Mouse (Mus musculus) testis, adult 2 months (tissue): ENCODE measurements around the gene Megf6.

Experiments
- CTCF ChIP-seq: fragments of 200-500 bp; IDR thresholded peaks from 2 replicates; pipeline ENCODE4 v1.5.1; 2012; ENCODE audit warnings: low read depth, mild to moderate bottlenecking, inconsistent platforms, low read length, moderate library complexity; ENCODE audit not compliant: control insufficient read depth, insufficient read depth, insufficient replicate concordance
- POLR2A ChIP-seq: fragments of 200-500 bp; IDR thresholded peaks from 2 replicates; pipeline ENCODE4 v1.6.1; 2012; ENCODE audit warnings: low read depth, mild to moderate bottlenecking, inconsistent platforms, low read length, moderate library complexity; ENCODE audit not compliant: control insufficient read depth

GRCm38 (mm10) chr4:154217711-154218350, 47.3 kb downstream of the Megf6 start:
- TF ChIP-seq POLR2A (no peak), CTCF (no peak)
